Mouse (Mus musculus): ENCODE measurements around the gene Adgrb3. TPM values are rescaled to one million over a fixed set of nuclear protein-coding genes. Genes with fewer than 3 reads are reported as not detected.

Gene Adgrb3
- polyA plus RNA-seq (2015; fragmentation: Nextera tagmentation; extraction: Ambion mirVana) = 0.38 and 0.89 TPM in 2 replicates

DNA sequence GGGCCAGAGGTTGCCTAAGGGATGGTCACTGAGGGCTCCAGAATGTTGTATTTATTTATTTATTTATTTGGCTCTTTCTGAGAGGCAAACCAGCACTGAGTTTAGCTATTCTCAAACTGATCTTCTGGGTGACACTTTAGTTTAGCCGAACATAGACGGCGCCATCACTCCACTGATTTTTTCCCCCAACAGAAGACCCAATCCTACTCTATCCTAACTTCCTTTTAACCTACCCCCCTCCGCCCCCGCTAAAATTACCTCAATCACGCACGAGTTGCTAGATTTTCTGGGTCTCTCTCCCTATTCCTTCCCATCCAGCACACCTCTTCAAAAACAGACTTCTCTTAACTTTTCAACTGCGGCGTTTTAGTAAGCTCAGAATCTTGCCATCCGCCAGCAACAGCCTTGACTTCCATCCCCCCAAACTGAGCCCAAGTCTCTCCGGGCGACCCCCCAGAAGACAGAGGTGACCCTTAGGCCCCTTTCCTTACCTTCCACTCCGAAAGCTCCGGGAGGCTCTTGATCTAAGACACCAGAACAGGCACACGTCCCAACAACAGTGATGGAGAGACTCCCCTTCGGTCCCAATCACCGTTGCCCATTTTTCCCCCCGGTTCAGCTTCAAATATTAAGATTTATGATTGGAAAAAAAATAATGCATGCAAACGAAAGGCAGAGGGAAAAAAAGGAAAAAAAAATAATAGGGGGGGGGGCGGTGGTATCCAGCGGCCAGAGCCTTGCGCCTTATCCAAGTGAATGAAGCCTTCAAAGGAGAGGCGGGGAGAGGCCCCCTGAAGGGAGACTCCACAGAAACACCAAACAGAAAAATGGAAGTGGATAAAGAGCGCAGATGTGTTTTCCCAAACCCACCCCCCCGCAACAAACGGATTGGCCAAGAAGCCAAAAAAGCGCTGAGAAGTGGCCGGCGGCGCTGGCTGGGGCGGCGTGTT, at the start of gene Adgrb3:
TSS of gene Adgrb3 (minus strand) at position 737 of the 950 bp plus-strand sequence.

Measured in spleen, postnatal 0 days (tissue).